Mouse (Mus musculus) hindbrain, embryonic 10.5 days (tissue): Measurements from ENCODE around the gene Mtmr14. TPM values are rescaled to one million over a fixed set of nuclear protein-coding genes. Genes with fewer than 3 reads are reported as not detected.

ENCODE experiments used
- DNase-seq: peaks from one replicate; pipeline ENCODE4 v3.0.0-alpha.2; 2017; ENCODE audit warnings: low spot score
- H3K27ac ChIP-seq: fragments of 300-500 bp; sonication (generic); 2 replicates; pipeline ENCODE4 v1.5.1; 2016; ENCODE audit warnings: mild to moderate bottlenecking, moderate library complexity
- H3K27me3 ChIP-seq: fragments of 300-500 bp; sonication (generic); 2 replicates; pipeline ENCODE4 v1.6.1; 2016; ENCODE audit warnings: mild to moderate bottlenecking; ENCODE audit not compliant: poor library complexity, insufficient read depth, severe bottlenecking
- H3K36me3 ChIP-seq: fragments of 300-500 bp; sonication (generic); 2 replicates; pipeline ENCODE4 v1.6.1; 2016; ENCODE audit warnings: mild to moderate bottlenecking, moderate library complexity
- H3K4me1 ChIP-seq: fragments of 300-500 bp; sonication (generic); replicated peaks from 2 replicates; pipeline ENCODE4 v1.6.1; 2016; ENCODE audit warnings: mild to moderate bottlenecking
- H3K4me3 ChIP-seq: fragments of 300-500 bp; sonication (generic); 2 replicates; pipeline ENCODE4 v1.5.1; 2016; ENCODE audit warnings: mild to moderate bottlenecking, moderate library complexity
- H3K9me3 ChIP-seq: fragments of 300-500 bp; sonication (generic); 2 replicates; pipeline ENCODE4 v1.6.1; 2016; ENCODE audit warnings: mild to moderate bottlenecking, moderate library complexity
- WGBS: fragments of 180-500 bp; shearing (Covaris S2); methylation state at CpG from one replicate; pipeline ENCODE4 v1.1.7; 2016; 5-methylcytosine and 5-hydroxymethylcytosine counted together
- polyA plus RNA-seq: library from polyadenylated mRNA; unstranded; fragments of >200 nt; fragmentation: Nextera tagmentation; extraction: Ambion mirVana; gene quantifications from 2 replicates; pipeline ENCODE4 v1.2.1, GENCODE M21; 2016

Mtmr14 gene
- polyA plus RNA-seq, 1 experiment from 2014 or later = 52.3 TPM

DNA sequence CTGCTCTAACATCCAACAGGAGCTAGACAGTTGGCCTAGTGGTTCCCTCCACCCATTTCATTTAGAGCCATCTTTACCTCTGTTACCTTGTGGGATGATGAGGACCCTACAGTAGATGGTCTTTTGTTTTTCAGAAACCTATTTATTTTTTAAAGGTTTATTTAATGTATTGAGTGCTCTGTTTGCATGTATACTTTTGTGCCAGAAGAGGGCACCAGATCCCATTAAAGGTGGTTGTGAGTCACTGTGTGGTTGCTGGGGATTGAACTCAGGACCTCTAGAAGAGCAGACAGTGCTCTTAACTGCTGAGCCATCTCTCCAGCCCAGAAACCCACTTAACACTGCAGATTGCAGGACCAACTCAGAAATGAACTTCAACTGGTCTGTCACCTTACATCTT is 14.3 kb downstream of the Mtmr14 start:
- peaks cover 84% of the 10 kb centered on the region for H3K36me3 ChIP-seq
- DNase-seq = no peak
- no peak overlapping the region for H3K4me3 ChIP-seq
- no peaks in the 10 kb centered on the region for H3K9me3 ChIP-seq
- no peaks in the 10 kb centered on the region for H3K4me1 ChIP-seq
- no peaks in the 10 kb centered on the region for H3K27me3 ChIP-seq
- no peak overlapping the region for H3K27ac ChIP-seq

DNA sequence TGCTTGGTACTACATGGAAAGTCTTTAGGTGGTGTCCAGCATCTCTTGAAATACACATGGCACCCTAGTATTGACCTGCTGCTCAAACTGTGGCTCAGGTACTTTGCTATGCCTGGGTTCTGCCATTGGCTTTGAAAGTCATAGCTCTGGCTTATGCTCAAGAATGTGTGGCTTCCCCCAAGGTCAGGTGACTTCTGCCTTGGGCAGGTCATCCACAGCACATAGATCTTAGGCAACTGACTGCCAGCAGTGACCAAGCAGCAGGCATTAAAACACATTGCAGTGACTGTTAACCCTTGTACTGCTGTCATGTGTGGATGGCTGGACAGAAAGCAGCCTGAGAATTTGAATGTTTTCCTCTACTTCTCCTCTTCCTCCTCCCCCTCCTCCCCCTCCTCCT is 17.3 kb downstream of the Mtmr14 start:
- H3K27me3 ChIP-seq = no peaks in the 10 kb centered on the region
- no peaks in the 10 kb centered on the region for H3K4me1 ChIP-seq
- DNase-seq = no peak
- H3K36me3 ChIP-seq = peaks cover 95% of the 10 kb centered on the region
- no peaks in the 10 kb centered on the region for H3K9me3 ChIP-seq
- no peak overlapping the region for H3K4me3 ChIP-seq
- H3K27ac ChIP-seq = no peak overlapping the region

DNA sequence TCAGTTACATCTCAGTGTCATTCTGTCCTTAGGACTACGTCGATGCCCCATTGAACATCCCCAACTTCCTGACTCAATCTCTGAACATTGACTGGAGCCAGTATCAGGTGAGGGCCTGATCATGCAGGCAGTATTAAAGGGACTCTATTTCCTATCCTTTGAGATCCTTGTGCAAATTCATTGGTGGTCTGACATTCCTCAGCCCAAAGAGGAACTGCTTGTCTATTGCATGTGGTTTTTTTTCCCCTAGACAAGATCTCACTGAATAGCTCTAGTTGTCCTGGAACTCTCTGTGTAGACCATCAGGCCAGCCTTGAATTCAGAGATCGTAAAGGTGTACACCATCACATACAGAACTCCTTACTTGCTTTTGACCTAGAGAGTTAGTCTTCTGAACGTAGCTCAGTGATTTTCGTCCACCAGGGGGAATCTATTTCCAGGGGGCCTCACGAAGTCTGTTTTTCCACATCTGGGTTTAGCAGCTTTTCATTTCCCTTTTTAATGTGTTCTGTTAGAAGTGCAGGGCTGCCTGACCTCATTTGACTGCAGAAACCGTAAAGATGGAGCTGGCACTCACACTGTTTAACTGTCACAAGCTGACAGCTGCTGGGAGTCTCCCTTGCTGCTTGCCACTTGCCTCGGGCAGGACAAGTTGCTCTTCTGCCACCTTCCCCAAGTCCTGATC is 23.7 kb downstream of the Mtmr14 start:
- H3K27me3 ChIP-seq = no peaks in the 10 kb centered on the region
- WGBS = 90% methylated on average over 8 of the region's 8 CpGs
- no peak overlapping the region for H3K4me3 ChIP-seq
- no peak overlapping the region for H3K27ac ChIP-seq
- no peaks in the 10 kb centered on the region for H3K4me1 ChIP-seq
- H3K9me3 ChIP-seq = no peaks in the 10 kb centered on the region
- no peak for DNase-seq
- H3K36me3 ChIP-seq = peaks cover 97% of the 10 kb centered on the region

DNA sequence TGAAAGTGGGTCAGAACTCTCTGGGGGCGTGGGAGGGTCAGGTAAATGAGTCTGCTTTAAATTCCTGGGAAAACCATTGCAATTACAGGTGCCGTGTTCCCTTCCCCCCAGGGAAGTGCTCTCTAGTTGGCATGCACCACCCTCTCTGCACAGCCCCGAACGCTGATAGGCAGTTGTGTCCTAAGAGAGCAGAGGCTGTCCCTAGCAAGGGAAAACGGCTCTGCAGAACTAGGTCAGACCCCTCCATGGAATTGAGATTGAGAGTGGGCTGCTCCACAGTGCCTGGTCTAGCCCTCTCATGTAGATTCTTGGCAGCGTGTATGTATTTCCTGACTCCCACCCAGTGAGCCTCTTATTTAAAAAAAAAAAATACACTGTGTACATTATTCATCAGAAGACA is 25.9 kb downstream of the Mtmr14 start:
- no peak overlapping the region for H3K27ac ChIP-seq
- no peaks in the 10 kb centered on the region for H3K4me1 ChIP-seq
- peaks cover 100% of the 10 kb centered on the region for H3K36me3 ChIP-seq
- H3K9me3 ChIP-seq = no peaks in the 10 kb centered on the region
- no peaks in the 10 kb centered on the region for H3K27me3 ChIP-seq
- WGBS = 89% methylated on average over 6 of the region's 6 CpGs
- no peak for DNase-seq
- no peak overlapping the region for H3K4me3 ChIP-seq

DNA sequence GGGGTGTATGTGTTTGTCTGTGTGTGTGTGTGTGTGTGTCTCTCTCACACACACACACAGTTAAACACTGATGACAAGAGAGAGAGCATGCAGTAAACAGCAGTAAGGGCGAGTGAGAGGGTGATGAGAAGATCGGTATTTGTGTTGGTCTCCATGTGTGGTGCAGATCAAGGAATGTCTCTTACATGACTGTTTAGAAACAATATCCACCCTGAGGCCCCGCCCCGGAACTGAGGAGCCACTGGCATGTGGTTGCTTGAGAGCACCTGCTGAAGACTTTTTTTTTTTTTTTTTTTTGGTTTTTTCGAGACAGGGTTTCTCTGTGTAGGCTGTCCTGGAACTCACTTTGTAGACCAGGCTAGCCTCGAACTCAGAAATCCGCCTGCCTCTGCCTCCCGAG is 26.8 kb downstream of the Mtmr14 start:
- Histone ChIP-seq H3K9me3 (no peaks in the 10 kb centered on the region), H3K4me1 (no peaks in the 10 kb centered on the region), H3K36me3 (peaks cover 100% of the 10 kb centered on the region), H3K27me3 (no peaks in the 10 kb centered on the region), H3K4me3 (no peak overlapping the region), H3K27ac (no peak overlapping the region)
- DNase-seq = no peak
- 94% methylated on average over 8 of the region's 8 CpGs for WGBS

DNA sequence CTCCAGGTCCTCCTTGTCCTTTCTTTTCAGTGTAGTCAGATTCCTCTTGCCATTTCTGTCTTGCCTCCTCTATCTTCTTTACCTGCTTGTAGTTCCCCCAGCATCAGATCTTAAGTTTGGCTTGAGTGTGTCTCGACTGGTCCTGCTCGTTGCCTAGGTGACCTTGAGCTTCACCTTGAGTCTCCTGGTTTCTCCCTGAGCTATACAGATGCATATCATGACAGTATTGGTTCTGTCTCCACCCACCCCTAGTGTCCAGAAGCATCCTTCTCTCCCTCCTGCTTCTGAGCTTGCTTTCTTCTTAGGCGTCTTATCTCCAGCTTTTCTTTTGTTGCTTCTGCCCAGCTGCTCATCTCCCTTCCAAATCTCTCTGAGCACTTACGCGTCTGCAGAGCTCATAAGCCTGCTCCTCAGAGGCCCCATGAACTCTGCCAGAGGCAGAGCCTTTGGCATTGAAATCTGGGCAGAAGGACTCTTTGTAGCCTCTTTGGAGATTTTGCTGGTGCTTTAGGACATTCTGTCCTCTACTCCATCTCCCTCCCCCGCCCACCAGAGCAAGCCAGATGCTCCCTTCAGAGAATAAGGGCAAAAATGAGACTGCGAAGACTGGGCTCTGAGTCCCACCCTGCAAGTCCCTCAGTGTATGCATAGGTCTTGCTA is 29.5 kb downstream of the Mtmr14 start:
- 90% methylated on average over 7 of the region's 7 CpGs for WGBS
- Histone ChIP-seq H3K4me3 (no peak overlapping the region), H3K9me3 (no peaks in the 10 kb centered on the region), H3K27me3 (no peaks in the 10 kb centered on the region), H3K4me1 (no peaks in the 10 kb centered on the region), H3K36me3 (peaks cover 100% of the 10 kb centered on the region), H3K27ac (no peak overlapping the region)
- DNase-seq = no peak

DNA sequence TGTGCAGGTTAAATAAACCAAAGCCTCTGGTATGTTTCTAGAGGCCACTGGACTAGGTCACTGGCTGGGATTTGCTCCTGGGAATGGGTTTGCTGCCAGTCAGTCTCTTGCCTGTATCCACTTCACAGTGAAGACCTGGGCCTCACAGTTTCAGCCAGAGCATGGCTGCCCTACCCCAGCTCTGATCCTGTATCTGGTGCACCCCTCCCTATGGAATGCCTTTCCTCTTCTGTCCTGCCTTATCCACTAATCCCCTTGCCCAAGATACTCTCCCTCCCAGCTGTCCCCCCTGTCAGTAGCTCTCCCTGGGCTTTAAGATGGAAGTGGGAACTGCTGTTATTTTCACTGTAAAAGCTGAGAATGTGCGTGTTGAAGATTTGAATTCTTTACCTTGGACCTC is 30.3 kb downstream of the Mtmr14 start:
- DNase-seq = no peak
- no peak overlapping the region for H3K27ac ChIP-seq
- H3K27me3 ChIP-seq = no peaks in the 10 kb centered on the region
- 91% methylated on average over 1 of the region's 1 CpGs for WGBS
- no peaks in the 10 kb centered on the region for H3K9me3 ChIP-seq
- no peaks in the 10 kb centered on the region for H3K4me1 ChIP-seq
- H3K36me3 ChIP-seq = peaks cover 100% of the 10 kb centered on the region
- no peak overlapping the region for H3K4me3 ChIP-seq

DNA sequence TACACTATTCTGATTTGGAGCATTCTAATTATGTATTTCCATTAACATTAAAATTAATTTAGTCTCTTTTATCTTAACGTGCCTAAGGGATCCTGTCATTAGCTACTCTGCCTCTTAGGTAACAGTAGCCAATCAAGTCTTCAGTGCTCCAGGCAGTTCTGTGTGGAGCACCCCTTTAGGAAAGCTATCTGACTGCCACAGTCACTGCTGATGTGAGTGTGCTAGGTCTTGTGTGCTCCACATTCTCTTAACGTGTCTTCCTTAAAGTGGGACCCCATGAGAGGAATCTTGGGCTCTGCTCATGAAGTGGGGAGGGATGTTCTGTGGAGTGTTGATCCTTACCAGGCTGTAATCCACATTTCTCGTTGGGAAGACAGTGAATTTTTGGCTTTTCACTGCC is 34.7 kb downstream of the Mtmr14 start:
- Histone ChIP-seq H3K27me3 (no peaks in the 10 kb centered on the region), H3K36me3 (peaks cover 95% of the 10 kb centered on the region), H3K4me1 (no peaks in the 10 kb centered on the region), H3K27ac (no peak overlapping the region), H3K4me3 (no peak overlapping the region), H3K9me3 (no peaks in the 10 kb centered on the region)
- WGBS = 82% methylated on average over 3 of the region's 3 CpGs
- no peak for DNase-seq

DNA sequence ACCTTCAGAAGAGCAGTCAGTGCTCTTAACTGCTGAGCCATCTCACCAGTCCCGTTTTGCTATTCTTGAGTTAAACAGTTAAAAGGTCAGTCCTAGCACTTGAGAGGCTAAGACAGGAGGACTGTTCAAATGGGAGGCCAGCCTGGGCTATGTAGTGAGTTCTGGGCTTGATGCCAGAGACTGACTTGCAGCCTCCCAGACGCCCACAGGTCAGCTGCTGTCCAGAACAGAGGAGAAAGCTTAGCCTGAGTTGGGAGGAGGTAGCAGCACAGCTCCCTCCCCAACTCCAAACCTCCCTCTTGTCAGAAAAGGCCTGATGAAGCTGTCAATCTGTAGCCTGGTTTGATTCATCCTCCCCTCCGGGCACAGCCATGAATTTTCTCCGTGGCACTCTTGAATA is 39.2 kb downstream of the Mtmr14 start:
- WGBS = 75% methylated on average over 4 of the region's 4 CpGs
- H3K4me3 ChIP-seq = no peak overlapping the region
- peaks cover 3% of the 10 kb centered on the region; the same call in 1 of the 2 replicates for H3K4me1 ChIP-seq
- no peak overlapping the region for H3K27ac ChIP-seq
- DNase-seq = no peak
- peaks cover 14% of the 10 kb centered on the region for H3K27me3 ChIP-seq
- no peaks in the 10 kb centered on the region for H3K9me3 ChIP-seq
- peaks cover 84% of the 10 kb centered on the region for H3K36me3 ChIP-seq

DNA sequence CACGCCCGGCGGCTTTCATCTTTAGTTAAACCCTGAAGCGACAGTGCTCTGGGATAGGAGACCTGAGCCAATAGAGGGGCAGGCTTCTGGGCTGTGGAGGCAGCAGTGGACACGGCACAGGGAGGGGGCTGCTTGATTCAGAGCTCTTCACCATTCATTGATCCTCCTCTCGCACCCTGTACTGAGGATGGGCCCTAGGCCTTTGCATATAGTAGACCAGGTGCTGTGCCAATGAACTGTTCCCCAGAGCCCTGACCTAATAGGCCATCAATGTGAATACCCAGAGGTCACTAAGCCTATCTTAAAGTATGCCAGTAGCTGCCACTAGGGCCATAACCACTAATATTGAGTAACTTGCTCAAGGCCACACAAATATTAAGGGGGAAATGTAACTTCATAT is 44.0 kb downstream of the Mtmr14 start:
- H3K27ac ChIP-seq = no peak overlapping the region
- peaks cover 51% of the 10 kb centered on the region for H3K27me3 ChIP-seq
- no peak for DNase-seq
- H3K36me3 ChIP-seq = peaks cover 41% of the 10 kb centered on the region
- 62% methylated on average over 6 of the region's 6 CpGs for WGBS
- no peaks in the 10 kb centered on the region for H3K9me3 ChIP-seq
- H3K4me1 ChIP-seq = peaks cover 27% of the 10 kb centered on the region
- H3K4me3 ChIP-seq = no peak overlapping the region

DNA sequence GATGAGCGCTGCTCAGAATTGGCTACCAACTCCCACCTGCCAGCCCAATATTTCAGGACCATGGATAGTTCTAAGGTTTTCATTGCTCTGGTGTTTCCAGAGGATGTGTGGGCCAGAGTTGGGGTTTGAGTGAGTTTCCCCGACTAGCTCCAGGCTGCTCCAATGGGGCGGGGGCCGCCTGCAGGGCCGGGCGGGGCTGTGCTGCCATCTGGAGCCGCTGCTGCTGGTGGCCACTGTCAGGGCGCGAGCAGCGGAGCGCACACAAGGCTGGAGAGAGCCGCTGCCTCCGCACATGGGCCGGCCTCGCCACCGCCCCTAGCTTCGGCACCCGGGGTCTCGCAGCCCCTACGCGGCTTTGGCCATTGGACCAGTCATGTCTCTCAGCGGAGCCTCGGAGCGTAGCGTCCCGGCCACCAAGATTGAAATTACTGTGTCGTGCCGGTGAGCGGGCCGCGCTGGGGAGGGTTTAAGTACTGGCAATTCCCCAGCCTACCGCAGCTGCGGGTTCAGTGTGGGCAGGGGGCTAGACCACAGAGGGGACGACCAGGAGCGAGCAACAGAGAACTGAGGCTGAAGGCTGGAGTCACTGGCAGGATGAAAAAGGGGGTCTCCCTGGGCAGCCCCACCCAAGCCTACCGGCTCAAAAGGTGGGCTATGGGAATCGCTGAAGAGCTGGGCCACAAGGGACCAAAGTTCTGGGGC is 44.6 kb downstream of the Mtmr14 start, which contains the start of gene Cpne9:
Gene Cpne9, plus strand, starts transcription at position 207 of the 702 bp plus-strand sequence.
- no peak within 1 kb of the TSS for H3K27ac ChIP-seq
- H3K36me3 ChIP-seq = peaks cover 35% of the 10 kb centered on the region
- peak; percentile 64 for DNase-seq
- no peaks in the 10 kb centered on the region for H3K9me3 ChIP-seq
- peak within 1 kb of the TSS; percentile 44 for H3K4me3 ChIP-seq
- under 1% methylated on average over 37 of the region's 37 CpGs for WGBS
- peaks cover 51% of the 10 kb centered on the region for H3K27me3 ChIP-seq
- H3K4me1 ChIP-seq = peaks cover 27% of the 10 kb centered on the region

DNA sequence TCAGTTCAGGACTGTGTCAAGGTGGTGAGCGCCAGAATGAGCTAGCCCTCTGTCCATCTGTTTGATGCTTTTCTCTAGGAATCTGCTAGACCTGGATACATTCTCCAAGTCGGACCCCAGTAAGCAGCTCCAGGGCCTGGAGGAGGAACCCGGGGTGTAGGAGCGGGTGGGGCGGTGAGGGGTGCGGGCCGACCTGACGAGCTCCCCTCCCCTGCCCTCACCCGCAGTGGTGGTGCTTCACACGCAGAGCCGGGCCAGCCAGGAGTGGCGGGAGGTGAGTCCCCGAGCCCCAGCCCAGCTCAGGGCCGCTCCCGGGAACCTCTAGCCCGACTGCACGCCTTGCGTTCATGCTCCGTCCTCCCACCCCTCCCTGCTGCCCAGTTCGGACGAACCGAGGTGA is 45.3 kb downstream of the Mtmr14 start:
- H3K4me1 ChIP-seq = peaks cover 27% of the 10 kb centered on the region
- peaks cover 51% of the 10 kb centered on the region for H3K27me3 ChIP-seq
- no peaks in the 10 kb centered on the region for H3K9me3 ChIP-seq
- H3K36me3 ChIP-seq = peaks cover 28% of the 10 kb centered on the region; the same call in 1 of the 2 replicates
- H3K27ac ChIP-seq = no peak overlapping the region
- H3K4me3 ChIP-seq = peak overlapping the region; percentile 44
- DNase-seq = peak; percentile 7
- WGBS = 2% methylated on average over 22 of the region's 22 CpGs

DNA sequence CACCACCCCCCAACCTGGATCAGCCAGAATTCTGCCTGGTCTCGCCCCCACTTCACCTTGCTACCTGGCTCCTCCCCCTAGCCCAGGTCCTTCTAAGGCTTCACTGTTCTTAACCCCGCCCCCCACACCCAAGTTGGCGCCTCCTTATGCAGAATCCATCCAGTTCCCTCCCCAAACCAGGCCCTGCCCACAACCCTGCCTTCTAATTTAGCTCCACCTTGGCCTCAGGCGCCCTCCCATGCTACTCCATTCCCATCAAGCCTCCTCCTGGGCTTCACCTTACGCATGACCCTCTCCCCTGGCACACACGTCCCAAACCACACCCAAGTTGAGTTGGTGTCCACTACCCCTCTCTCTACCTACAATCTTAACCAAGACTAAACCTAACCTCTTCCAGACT is 45.9 kb downstream of the Mtmr14 start:
- Histone ChIP-seq H3K9me3 (no peaks in the 10 kb centered on the region), H3K36me3 (peaks cover 26% of the 10 kb centered on the region; the same call in 1 of the 2 replicates), H3K27ac (no peak overlapping the region), H3K4me3 (peak overlapping the region; percentile 44; the same call in 1 of the 2 replicates), H3K4me1 (peaks cover 31% of the 10 kb centered on the region), H3K27me3 (peaks cover 51% of the 10 kb centered on the region)
- DNase-seq = no peak
- 8% methylated on average over 6 of the region's 6 CpGs for WGBS
